Mouse (Mus musculus): Measurements from ENCODE around the gene Olfr1346. TPM values are rescaled to one million over a fixed set of nuclear protein-coding genes. Genes with fewer than 3 reads are reported as not detected.

The Olfr1346 gene
- not detected for total RNA-seq (2021)
- polyA plus RNA-seq (2012; rRNA removed), result not detected in 2 replicates
- long read RNA-seq, result 0 reads

DNA sequence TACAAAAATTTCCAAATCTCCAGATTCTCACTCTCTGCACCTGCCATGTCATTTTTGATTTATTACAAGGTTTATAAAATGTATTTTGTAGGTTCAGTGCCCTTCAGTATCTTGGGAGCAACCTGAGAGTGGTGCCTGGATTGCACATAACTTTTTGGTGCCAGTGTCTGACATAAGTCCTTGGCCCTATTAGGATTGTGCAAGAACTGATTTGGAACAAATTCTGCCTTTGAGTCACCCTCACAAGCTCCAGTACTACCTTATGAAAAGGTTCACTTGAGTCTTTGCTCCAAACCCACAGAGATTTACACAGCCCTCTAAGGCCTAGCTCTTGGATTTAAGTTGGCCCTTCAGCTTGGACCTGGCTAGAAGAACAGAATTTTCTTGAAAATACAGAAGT lies at the start of gene Olfr1346:
Gene Olfr1346, plus strand, starts transcription at position 151 of the 400 bp plus-strand sequence.
- Histone ChIP-seq H3K27ac (no peak within 1 kb of the TSS), H3K4me1 (ENCODE audit: control insufficient read depth, insufficient read depth, low read length) (no peaks in the 10 kb centered on the region), H3K4me3 (no peak within 1 kb of the TSS), H3K36me3 (ENCODE audit: control insufficient read depth, insufficient read depth, low read length) (no peaks in the 10 kb centered on the region), H3K27me3 (ENCODE audit: control insufficient read depth, insufficient read depth, low read length) (no peaks in the 10 kb centered on the region), H3K9ac (ENCODE audit: low read depth, low read length) (no peak within 1 kb of the TSS), H3K79me2 (replicated peaks; ENCODE audit: control insufficient read depth, insufficient read depth, low read length) (no peaks in the 10 kb centered on the region)
- no peak for DNase-seq
- intact Hi-C loops (cut with DNase I), result no loop called here
- TF ChIP-seq POLR2A (IDR thresholded peaks at IDR 0.05; ENCODE audit: insufficient read depth, low read depth, low read length), result no peak
- no peak for TF ChIP-seq CTCF (IDR thresholded peaks at IDR 0.05)
- TF ChIP-seq EP300 (IDR thresholded peaks at IDR 0.05; ENCODE audit: insufficient read depth, low read depth, low read length), result no peak

DNA sequence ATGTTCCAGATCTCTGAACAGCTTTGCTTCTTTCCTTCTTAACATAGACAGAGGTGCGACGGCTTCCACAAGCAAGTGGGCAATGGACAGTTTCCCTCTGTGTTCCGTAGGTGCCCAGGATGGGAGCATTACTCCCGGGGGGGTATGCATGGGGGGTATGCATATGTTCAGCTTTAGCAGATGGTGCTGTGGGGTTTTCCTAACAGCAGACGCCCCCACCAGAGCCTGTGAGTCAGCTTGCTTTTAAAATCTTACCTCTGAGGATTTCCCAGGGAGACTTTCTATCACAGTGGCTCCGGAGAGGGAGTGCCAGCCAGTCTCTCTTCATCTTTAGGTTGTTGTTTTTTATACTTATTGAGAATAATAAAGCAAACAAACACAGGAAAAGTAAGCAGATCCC lies 47.0 kb upstream of the Olfr1346 start:
- 69% methylated on average over 6 of the region's 6 CpGs for WGBS
- no peak overlapping the region for H3K9ac ChIP-seq (ENCODE audit: low read depth, low read length)

GRCm38 (mm10) chr7:6429381-6429780 lies 37.5 kb upstream of the Olfr1346 start:
- Histone ChIP-seq H3K27ac (no peak overlapping the region), H3K9ac (ENCODE audit: low read depth, low read length) (no peak overlapping the region), H3K4me1 (ENCODE audit: control insufficient read depth, insufficient read depth, low read length) (no peaks in the 10 kb centered on the region), H3K4me3 (no peak overlapping the region), H3K27me3 (ENCODE audit: control insufficient read depth, insufficient read depth, low read length) (no peaks in the 10 kb centered on the region), H3K79me2 (replicated peaks; ENCODE audit: control insufficient read depth, insufficient read depth, low read length) (no peaks in the 10 kb centered on the region), H3K36me3 (ENCODE audit: control insufficient read depth, insufficient read depth, low read length) (no peaks in the 10 kb centered on the region)
- TF ChIP-seq POLR2A (IDR thresholded peaks at IDR 0.05; ENCODE audit: insufficient read depth, low read depth, low read length) (no peak), EP300 (IDR thresholded peaks at IDR 0.05; ENCODE audit: insufficient read depth, low read depth, low read length) (no peak), CTCF (IDR thresholded peaks at IDR 0.05) (peak; percentile 11; the same call in 1 of the 2 replicates)
- 80% methylated on average over 3 of the region's 3 CpGs for WGBS
- intact Hi-C loops (cut with DNase I), result no loop called here
- no peak for DNase-seq

More for the DNA sequence above, 47.0 kb upstream of the Olfr1346 start:
- intact Hi-C loops (cut with DNase I), result no loop called here
- Histone ChIP-seq H3K4me1 (ENCODE audit: control insufficient read depth, insufficient read depth, low read length) (no peaks in the 10 kb centered on the region), H3K27me3 (ENCODE audit: control insufficient read depth, insufficient read depth, low read length) (no peaks in the 10 kb centered on the region), H3K79me2 (replicated peaks; ENCODE audit: control insufficient read depth, insufficient read depth, low read length) (no peaks in the 10 kb centered on the region), H3K4me3 (no peak overlapping the region), H3K27ac (no peak overlapping the region), H3K36me3 (ENCODE audit: control insufficient read depth, insufficient read depth, low read length) (no peaks in the 10 kb centered on the region)
- no peak for TF ChIP-seq POLR2A (IDR thresholded peaks at IDR 0.05; ENCODE audit: insufficient read depth, low read depth, low read length)
- TF ChIP-seq CTCF (IDR thresholded peaks at IDR 0.05), result no peak
- DNase-seq, result no peak

GRCm38 (mm10) chr7:6430342-6430741 lies 36.6 kb upstream of the Olfr1346 start:
- no peak for TF ChIP-seq POLR2A (IDR thresholded peaks at IDR 0.05; ENCODE audit: insufficient read depth, low read depth, low read length)
- TF ChIP-seq EP300 (IDR thresholded peaks at IDR 0.05; ENCODE audit: insufficient read depth, low read depth, low read length), result no peak
- TF ChIP-seq CTCF (IDR thresholded peaks at IDR 0.05), result peak; percentile 73
- Histone ChIP-seq H3K4me3 (no peak overlapping the region), H3K27ac (no peak overlapping the region), H3K79me2 (replicated peaks; ENCODE audit: control insufficient read depth, insufficient read depth, low read length) (no peaks in the 10 kb centered on the region), H3K27me3 (ENCODE audit: control insufficient read depth, insufficient read depth, low read length) (no peaks in the 10 kb centered on the region), H3K4me1 (ENCODE audit: control insufficient read depth, insufficient read depth, low read length) (no peaks in the 10 kb centered on the region), H3K9ac (ENCODE audit: low read depth, low read length) (no peak overlapping the region), H3K36me3 (ENCODE audit: control insufficient read depth, insufficient read depth, low read length) (no peaks in the 10 kb centered on the region)
- intact Hi-C loops (cut with DNase I), result loop anchor here (1.0 to 10.0 kb wide), 3 partner anchors 71 to 487 kb away; partner anchors contain the start of gene Zim1
- WGBS, result 15% methylated on average over 2 of the region's 2 CpGs
- peak in 1 of 2 experiments; percentile 35 for DNase-seq

DNA sequence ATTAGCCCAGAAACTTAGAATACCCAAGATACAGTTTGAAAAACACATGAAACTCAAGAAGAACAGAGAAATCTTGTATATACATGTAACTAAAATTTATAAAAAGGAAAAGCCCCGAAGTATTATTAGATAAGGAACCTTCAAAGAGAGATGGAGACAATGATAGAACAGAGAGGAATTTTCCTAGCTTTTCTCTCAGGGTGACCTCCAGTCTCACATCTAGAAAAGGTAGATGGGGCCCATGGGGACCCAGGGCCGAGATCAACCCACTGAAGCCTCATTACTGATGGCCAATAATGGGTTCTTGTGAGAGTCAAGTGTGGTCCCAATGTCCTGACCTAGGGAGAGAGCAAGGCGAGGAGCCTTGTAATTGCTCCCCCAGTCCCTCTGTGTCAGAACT lies 28.5 kb upstream of the Olfr1346 start, which contains the start of gene Olfr1344:
Gene Olfr1344, plus strand, starts transcription at position 301 of the 400 bp plus-strand sequence.
- H3K9ac ChIP-seq (ENCODE audit: low read depth, low read length), result no peak within 1 kb of the TSS
- TF ChIP-seq POLR2A (IDR thresholded peaks at IDR 0.05; ENCODE audit: insufficient read depth, low read depth, low read length), result no peak
- no peak for TF ChIP-seq CTCF (IDR thresholded peaks at IDR 0.05)
- no peak for TF ChIP-seq EP300 (IDR thresholded peaks at IDR 0.05; ENCODE audit: insufficient read depth, low read depth, low read length)
- H3K27me3 ChIP-seq (ENCODE audit: control insufficient read depth, insufficient read depth, low read length), result no peaks in the 10 kb centered on the region
- WGBS, result 52% methylated on average over 3 of the region's 3 CpGs
- no peak within 1 kb of the TSS for H3K4me3 ChIP-seq
- no peak for DNase-seq
- no peak within 1 kb of the TSS for H3K27ac ChIP-seq
- H3K36me3 ChIP-seq (ENCODE audit: control insufficient read depth, insufficient read depth, low read length), result no peaks in the 10 kb centered on the region
- no peaks in the 10 kb centered on the region for H3K79me2 ChIP-seq (replicated peaks; ENCODE audit: control insufficient read depth, insufficient read depth, low read length)
- H3K4me1 ChIP-seq (ENCODE audit: control insufficient read depth, insufficient read depth, low read length), result no peaks in the 10 kb centered on the region
- intact Hi-C loops (cut with DNase I), result loop anchor here (10.0 kb wide), 1 partner anchor 256 kb away; the partner anchor contains the start of gene Zim1

DNA sequence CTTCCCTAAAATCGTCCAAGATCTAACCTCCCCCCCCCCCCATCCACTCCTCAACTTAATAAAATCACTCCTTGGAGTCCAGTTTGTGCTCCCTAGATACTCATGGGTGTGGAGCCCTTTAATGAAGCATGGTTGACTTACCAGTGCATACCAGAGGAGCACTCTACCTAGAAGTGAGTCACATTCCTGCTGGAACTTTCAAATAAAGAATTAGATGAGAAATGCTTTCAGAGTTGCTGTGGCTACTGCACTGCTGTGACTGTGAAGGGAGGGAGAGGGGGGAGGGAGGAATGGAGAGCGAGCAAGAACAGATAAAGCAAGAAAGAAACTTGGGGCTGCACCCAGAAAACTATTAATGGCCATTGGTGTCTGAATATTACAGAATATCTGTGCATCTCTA lies 25.7 kb upstream of the Olfr1346 start:
- intact Hi-C loops (cut with DNase I), result no loop called here
- no peak for DNase-seq
- Histone ChIP-seq H3K9ac (ENCODE audit: low read depth, low read length) (no peak overlapping the region), H3K27ac (no peak overlapping the region), H3K79me2 (replicated peaks; ENCODE audit: control insufficient read depth, insufficient read depth, low read length) (no peaks in the 10 kb centered on the region), H3K4me3 (no peak overlapping the region), H3K36me3 (ENCODE audit: control insufficient read depth, insufficient read depth, low read length) (no peaks in the 10 kb centered on the region), H3K4me1 (ENCODE audit: control insufficient read depth, insufficient read depth, low read length) (no peaks in the 10 kb centered on the region), H3K27me3 (ENCODE audit: control insufficient read depth, insufficient read depth, low read length) (no peaks in the 10 kb centered on the region)
- TF ChIP-seq EP300 (IDR thresholded peaks at IDR 0.05; ENCODE audit: insufficient read depth, low read depth, low read length) (no peak), CTCF (IDR thresholded peaks at IDR 0.05) (no peak)
- 32% methylated on average over 2 of the region's 2 CpGs for WGBS

Measured in heart, adult 2 months (tissue).